Mouse (Mus musculus) left cerebral cortex, adult 11 months (tissue): ENCODE measurements around the gene Pdgfc.

Experiments used
- DNase-seq: peaks from one replicate; pipeline ENCODE4 v3.0.0; 2022; ENCODE audit warnings: low spot score

Pdgfc gene

GRCm38 (mm10) chr3:81160457-81161165 is 124.4 kb downstream of the Pdgfc start:
- DNase-seq = no peak

GRCm38 (mm10) chr3:81162129-81162528 is 125.9 kb downstream of the Pdgfc start:
- DNase-seq = no peak

GRCm38 (mm10) chr3:81164091-81164490 is 127.9 kb downstream of the Pdgfc start:
- DNase-seq = no peak

GRCm38 (mm10) chr3:81170073-81170809 is 134.0 kb downstream of the Pdgfc start:
- no peak for DNase-seq

GRCm38 (mm10) chr3:81174832-81175231 is 138.6 kb downstream of the Pdgfc start:
- no peak for DNase-seq

- no peak for DNase-seq
Observed at GRCm38 (mm10) chr3:81181319-81182013, 145.2 kb downstream of the Pdgfc start.

- no peak for DNase-seq
Observed at GRCm38 (mm10) chr3:81196937-81197336, 160.7 kb downstream of the Pdgfc start.

GRCm38 (mm10) chr3:81197644-81198043 is 161.4 kb downstream of the Pdgfc start:
- DNase-seq = no peak

- DNase-seq = no peak
Observed at GRCm38 (mm10) chr3:81200647-81201046, 164.4 kb downstream of the Pdgfc start.

- no peak for DNase-seq
Observed at GRCm38 (mm10) chr3:81205201-81205600, 169.0 kb downstream of the Pdgfc start.

GRCm38 (mm10) chr3:81208246-81208645 is 172.0 kb downstream of the Pdgfc start:
- no peak for DNase-seq

GRCm38 (mm10) chr3:81211147-81211546 is 174.9 kb downstream of the Pdgfc start:
- no peak for DNase-seq

- no peak for DNase-seq
Observed at GRCm38 (mm10) chr3:81211666-81212065, 175.4 kb downstream of the Pdgfc start.

GRCm38 (mm10) chr3:81215547-81216118 is 179.4 kb downstream of the Pdgfc start:
- DNase-seq = no peak

GRCm38 (mm10) chr3:81221682-81222081 is 185.5 kb downstream of the Pdgfc start:
- DNase-seq = no peak

- no peak for DNase-seq
Observed at GRCm38 (mm10) chr3:81228344-81228743, 192.1 kb downstream of the Pdgfc start.

- DNase-seq = no peak
Observed at GRCm38 (mm10) chr3:81242697-81243590, 206.7 kb downstream of the Pdgfc start.

- DNase-seq = no peak
Observed at GRCm38 (mm10) chr3:81243591-81243990, 207.4 kb downstream of the Pdgfc start.

- no peak for DNase-seq
Observed at GRCm38 (mm10) chr3:81262801-81263200, 226.6 kb downstream of the Pdgfc start.
